Mouse (Mus musculus) heart, embryonic 14.5 days (tissue): ENCODE data around the gene Ikzf4. TPM values are rescaled to one million over a fixed set of nuclear protein-coding genes. Genes with fewer than 3 reads are reported as not detected.

ENCODE experiments used
- ATAC-seq: fragments of 200-750 bp; cut with Nextera tagmentation; 2 replicates; pipeline ENCODE4 v1.8.0; 2017; ENCODE audit warnings: low read depth, moderate TSS enrichment; ENCODE audit not compliant: insufficient number of reproducible peaks, insufficient read depth, low FRiP score
- H3K27ac ChIP-seq, 2 experiments: fragments of 200-500 bp in 1 of 2; fragments of 300-500 bp in 1 of 2; sonication (generic) in 1 of 2; replicated peaks in 1 of 2; 2 replicates each; pipeline ENCODE4 v1.5.1; 2012 to 2014; ENCODE audit warnings: low read depth in 2 of 2, low read length in 2 of 2, control low read depth in 1 of 2, mild to moderate bottlenecking in 1 of 2, mixed read lengths in 1 of 2; ENCODE audit not compliant: control insufficient read depth in 1 of 2, insufficient read depth in 1 of 2
- H3K27me3 ChIP-seq: fragments of 300-500 bp; sonication (generic); 2 replicates; pipeline ENCODE4 v1.6.1; 2014; ENCODE audit warnings: mild to moderate bottlenecking, low read length, control low read depth; ENCODE audit not compliant: control insufficient read depth, insufficient read depth
- H3K36me3 ChIP-seq: fragments of 300-500 bp; sonication (generic); 2 replicates; pipeline ENCODE4 v1.6.1; 2014; ENCODE audit warnings: mild to moderate bottlenecking, control low read depth, low read length, mixed read lengths; ENCODE audit not compliant: control insufficient read depth, insufficient read depth
- H3K4me1 ChIP-seq, 2 experiments: fragments of 200-500 bp in 1 of 2; fragments of 300-500 bp in 1 of 2; sonication (generic) in 1 of 2; 2 replicates each; pipeline ENCODE4 v1.6.1; 2012 to 2014; ENCODE audit warnings: low read length in 2 of 2, control low read depth in 1 of 2, mixed read lengths in 1 of 2; ENCODE audit not compliant: control insufficient read depth in 2 of 2, insufficient read depth in 2 of 2
- H3K4me2 ChIP-seq: fragments of 300-500 bp; sonication (generic); 2 replicates; pipeline ENCODE4 v1.6.1; 2014; ENCODE audit warnings: mild to moderate bottlenecking, low read length
- H3K4me3 ChIP-seq, 2 experiments: fragments of 200-500 bp in 1 of 2; fragments of 300-500 bp in 1 of 2; sonication (generic) in 1 of 2; 2 replicates each; pipeline ENCODE4 v1.5.1; 2012 to 2014; ENCODE audit warnings: low read length in 2 of 2, mild to moderate bottlenecking in 2 of 2, control low read depth in 1 of 2, low read depth in 1 of 2, moderate library complexity in 1 of 2; ENCODE audit not compliant: control insufficient read depth in 1 of 2, insufficient read depth in 1 of 2
- H3K9ac ChIP-seq: fragments of 300-500 bp; sonication (generic); 2 replicates; pipeline ENCODE4 v1.6.1; 2014; ENCODE audit warnings: mild to moderate bottlenecking, low read length
- H3K9me3 ChIP-seq: fragments of 300-500 bp; sonication (generic); 2 replicates; pipeline ENCODE4 v1.6.1; 2016; ENCODE audit warnings: low read length, control low read depth; ENCODE audit not compliant: control insufficient read depth
- WGBS: fragments of 180-500 bp; shearing (Covaris S2); extraction: QIAGEN DNeasy Blood & Tissue Kit; methylation state at CpG from one replicate; pipeline ENCODE4 v1.1.7; 2014; 5-methylcytosine and 5-hydroxymethylcytosine counted together
- polyA plus RNA-seq: library from polyadenylated mRNA; unstranded; fragments of >200 nt; fragmentation: Nextera tagmentation; extraction: Ambion mirVana; gene quantifications from 2 replicates; pipeline ENCODE4 v1.2.1, GENCODE M21; 2014

Ikzf4 gene
- polyA plus RNA-seq, 1 experiment from 2014 or later: 1.8 TPM

GRCm38 (mm10) chr10:128602470-128603128, 43.2 kb downstream of the Ikzf4 start:
- no peak for ATAC-seq
- Histone ChIP-seq H3K4me2 (no peak overlapping the region), H3K27me3 (no peaks in the 10 kb centered on the region), H3K4me1 (peaks cover 0 to 3% of the 10 kb centered on the region in 2 experiments; a peak in 1 of 4 replicates), H3K9me3 (no peaks in the 10 kb centered on the region), H3K27ac (no peak overlapping the region), H3K4me3 (no peak overlapping the region), H3K9ac (no peak overlapping the region), H3K36me3 (no peaks in the 10 kb centered on the region)
- 76% methylated on average over 4 of the region's 4 CpGs for WGBS

- 65% methylated on average over 1 of the region's 1 CpGs for WGBS
- H3K4me2 ChIP-seq: no peak overlapping the region
- no peak for ATAC-seq
- no peak overlapping the region for H3K9ac ChIP-seq
- H3K9me3 ChIP-seq: no peaks in the 10 kb centered on the region
- H3K36me3 ChIP-seq: no peaks in the 10 kb centered on the region
- H3K4me3 ChIP-seq: no peak overlapping the region
- no peaks in the 10 kb centered on the region for H3K27me3 ChIP-seq
- peaks cover 0 to 3% of the 10 kb centered on the region in 2 experiments; a peak in 1 of 4 replicates for H3K4me1 ChIP-seq
- H3K27ac ChIP-seq: no peak overlapping the region
Measured at GRCm38 (mm10) chr10:128601499-128601898, 44.3 kb downstream of the Ikzf4 start.

- no peak overlapping the region for H3K9ac ChIP-seq
- WGBS: 79% methylated on average over 2 of the region's 2 CpGs
- H3K4me2 ChIP-seq: no peak overlapping the region
- H3K9me3 ChIP-seq: no peaks in the 10 kb centered on the region
- no peak for ATAC-seq
- H3K4me3 ChIP-seq: no peak overlapping the region
- H3K4me1 ChIP-seq: no peaks in the 10 kb centered on the region
- no peaks in the 10 kb centered on the region for H3K27me3 ChIP-seq
- H3K36me3 ChIP-seq: no peaks in the 10 kb centered on the region
- no peak overlapping the region for H3K27ac ChIP-seq
Measured at GRCm38 (mm10) chr10:128598476-128598875, 47.3 kb downstream of the Ikzf4 start.

- no peak for ATAC-seq
- 71% methylated on average over 5 of the region's 5 CpGs for WGBS
Measured at GRCm38 (mm10) chr10:128592797-128593196, 53.0 kb downstream of the Ikzf4 start.

GRCm38 (mm10) chr10:128591436-128591835, 54.4 kb downstream of the Ikzf4 start:
- no peak overlapping the region for H3K4me3 ChIP-seq
- no peak overlapping the region for H3K9ac ChIP-seq
- H3K9me3 ChIP-seq: no peaks in the 10 kb centered on the region
- H3K4me2 ChIP-seq: no peak overlapping the region
- H3K36me3 ChIP-seq: no peaks in the 10 kb centered on the region
- H3K27ac ChIP-seq: no peak overlapping the region
- H3K27me3 ChIP-seq: peaks cover 20% of the 10 kb centered on the region
- H3K4me1 ChIP-seq: peaks cover 6 to 11% of the 10 kb centered on the region in 2 experiments
- no peak for ATAC-seq
- 54% methylated on average over 6 of the region's 6 CpGs for WGBS

More at GRCm38 (mm10) chr10:128592797-128593196, 53.0 kb downstream of the Ikzf4 start:
- no peak overlapping the region for H3K4me2 ChIP-seq
- H3K27ac ChIP-seq: no peak overlapping the region
- no peaks in the 10 kb centered on the region for H3K9me3 ChIP-seq
- H3K4me3 ChIP-seq: no peak overlapping the region
- peaks cover 6 to 11% of the 10 kb centered on the region in 2 experiments for H3K4me1 ChIP-seq
- H3K36me3 ChIP-seq: no peaks in the 10 kb centered on the region
- no peak overlapping the region for H3K9ac ChIP-seq
- H3K27me3 ChIP-seq: peaks cover 15% of the 10 kb centered on the region

- H3K27ac ChIP-seq: no peak overlapping the region
- peak overlapping the region; percentile 56 to 75 for H3K4me3 ChIP-seq
- peak; percentile 44 for ATAC-seq
- no peaks in the 10 kb centered on the region for H3K9me3 ChIP-seq
- peaks cover 20% of the 10 kb centered on the region for H3K27me3 ChIP-seq
- peak overlapping the region; percentile 70 for H3K9ac ChIP-seq
- no peaks in the 10 kb centered on the region for H3K36me3 ChIP-seq
- under 1% methylated on average over 42 of the region's 43 CpGs for WGBS
- H3K4me1 ChIP-seq: peaks cover 6 to 11% of the 10 kb centered on the region in 2 experiments
- peak overlapping the region; percentile 99 for H3K4me2 ChIP-seq
Measured at GRCm38 (mm10) chr10:128590193-128590690, 55.5 kb downstream of the Ikzf4 start.

GRCm38 (mm10) chr10:128589464-128590192, 56.2 kb downstream of the Ikzf4 start, which contains the start of gene Erbb3:
Gene Erbb3 (minus strand): TSS chr10:128589652.
- H3K36me3 ChIP-seq: no peaks in the 10 kb centered on the region
- peaks cover 6 to 11% of the 10 kb centered on the region in 2 experiments for H3K4me1 ChIP-seq
- ATAC-seq: peak; percentile 45; the same call in 1 of the 2 replicates
- no peaks in the 10 kb centered on the region for H3K9me3 ChIP-seq
- H3K27ac ChIP-seq: no peak within 1 kb of the TSS
- WGBS: 0% methylated on average over 42 of the region's 43 CpGs
- peaks cover 20% of the 10 kb centered on the region for H3K27me3 ChIP-seq
- H3K4me3 ChIP-seq: peak within 1 kb of the TSS; percentile 56 to 75
- peak within 1 kb of the TSS; percentile 70 for H3K9ac ChIP-seq
- peak within 1 kb of the TSS; percentile 99 for H3K4me2 ChIP-seq
